Mouse (Mus musculus) neural tube, embryonic 13.5 days (tissue): ENCODE measurements around the gene Fkbp6. TPM values are rescaled to one million over a fixed set of nuclear protein-coding genes. Genes with fewer than 3 reads are reported as not detected.

Experiments used
- ATAC-seq: fragments of 200-750 bp; cut with Nextera tagmentation; 2 replicates; pipeline ENCODE4 v1.8.0; 2017; ENCODE audit warnings: low read depth, mild to moderate bottlenecking, moderate TSS enrichment, moderate library complexity
- H3K27ac ChIP-seq: fragments of 300-500 bp; sonication (generic); replicated peaks from 2 replicates; pipeline ENCODE4 v1.5.1; 2015; ENCODE audit warnings: moderate library complexity, mild to moderate bottlenecking, inconsistent platforms
- H3K27me3 ChIP-seq: fragments of 300-500 bp; sonication (generic); 2 replicates; pipeline ENCODE4 v1.6.1; 2015; ENCODE audit warnings: mild to moderate bottlenecking, inconsistent platforms
- H3K36me3 ChIP-seq: fragments of 300-500 bp; sonication (generic); 2 replicates; pipeline ENCODE4 v1.6.1; 2015; ENCODE audit warnings: mild to moderate bottlenecking, inconsistent platforms
- H3K4me1 ChIP-seq: fragments of 300-500 bp; sonication (generic); replicated peaks from 2 replicates; pipeline ENCODE4 v1.6.1; 2015; ENCODE audit warnings: inconsistent platforms
- H3K4me2 ChIP-seq: fragments of 300-500 bp; sonication (generic); 2 replicates; pipeline ENCODE4 v1.6.1; 2015; ENCODE audit warnings: inconsistent platforms, mild to moderate bottlenecking, moderate library complexity
- H3K4me3 ChIP-seq: fragments of 300-500 bp; sonication (generic); 2 replicates; pipeline ENCODE4 v1.5.1; 2015; ENCODE audit warnings: mild to moderate bottlenecking, inconsistent platforms
- H3K9ac ChIP-seq: fragments of 300-500 bp; sonication (generic); 2 replicates; pipeline ENCODE4 v1.6.1; 2015; ENCODE audit warnings: moderate library complexity, mild to moderate bottlenecking, inconsistent platforms
- H3K9me3 ChIP-seq: fragments of 300-500 bp; sonication (generic); 2 replicates; pipeline ENCODE4 v1.6.1; 2016; ENCODE audit warnings: inconsistent platforms
- WGBS: fragments of 180-500 bp; shearing (Covaris S2); methylation state at CpG from one replicate; pipeline ENCODE4 v1.1.7; 2015; 5-methylcytosine and 5-hydroxymethylcytosine counted together
- polyA plus RNA-seq: library from polyadenylated mRNA; unstranded; fragments of >200 nt; fragmentation: Nextera tagmentation; extraction: Ambion mirVana; gene quantifications from 2 replicates; pipeline ENCODE4 v1.2.1, GENCODE M21; 2015

Gene Fkbp6
- polyA plus RNA-seq, 1 experiment from 2014 or later = 0.15 TPM

DNA sequence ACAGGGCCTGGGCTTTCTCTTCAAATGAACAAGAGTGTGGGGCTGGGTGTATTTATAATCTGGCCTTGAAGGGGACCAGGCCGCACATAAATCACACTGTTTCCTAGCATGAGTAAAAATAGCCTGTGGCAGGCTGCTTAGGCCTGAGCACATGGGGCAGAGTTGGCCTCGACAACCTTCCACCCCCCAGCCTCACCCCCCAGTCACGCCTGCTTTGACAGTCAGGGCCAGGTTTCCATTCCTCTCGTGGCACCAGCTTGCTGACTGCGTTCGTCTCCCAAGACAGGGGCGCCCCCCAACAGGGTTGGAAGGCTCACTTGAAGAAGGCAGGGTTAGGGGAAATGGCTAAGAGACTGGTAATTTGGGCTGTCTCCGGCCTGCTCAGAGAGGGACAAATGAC is 80.4 kb downstream of the Fkbp6 start:
- Histone ChIP-seq H3K4me3 (no peak overlapping the region), H3K9ac (no peak overlapping the region), H3K4me2 (no peak overlapping the region), H3K9me3 (no peaks in the 10 kb centered on the region), H3K36me3 (no peaks in the 10 kb centered on the region), H3K27ac (no peak overlapping the region), H3K4me1 (peaks cover 18% of the 10 kb centered on the region), H3K27me3 (no peaks in the 10 kb centered on the region)
- 75% methylated on average over 8 of the region's 8 CpGs for WGBS
- ATAC-seq = no peak

DNA sequence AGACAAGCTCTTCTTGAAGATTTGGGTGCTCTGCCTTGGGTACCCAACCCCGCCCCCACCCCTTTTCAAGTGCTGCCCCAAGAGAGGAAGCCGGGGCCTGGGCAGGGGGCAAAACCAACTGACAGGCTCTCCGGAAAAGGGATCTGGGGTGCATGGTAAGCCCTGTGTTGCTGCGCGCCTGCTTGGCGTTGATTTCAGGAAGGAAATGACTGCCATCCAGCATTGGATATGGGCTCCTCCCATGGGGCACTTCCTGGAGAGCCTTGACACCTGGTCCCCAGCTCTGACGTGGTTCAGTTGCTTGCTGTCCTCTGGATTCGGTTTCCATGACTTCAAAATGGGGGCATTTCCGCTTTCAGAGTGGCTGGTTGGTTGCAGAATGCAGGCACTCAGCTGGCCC is 85.3 kb downstream of the Fkbp6 start:
- H3K4me2 ChIP-seq = peak overlapping the region; percentile 38
- ATAC-seq = peak; percentile 64

DNA sequence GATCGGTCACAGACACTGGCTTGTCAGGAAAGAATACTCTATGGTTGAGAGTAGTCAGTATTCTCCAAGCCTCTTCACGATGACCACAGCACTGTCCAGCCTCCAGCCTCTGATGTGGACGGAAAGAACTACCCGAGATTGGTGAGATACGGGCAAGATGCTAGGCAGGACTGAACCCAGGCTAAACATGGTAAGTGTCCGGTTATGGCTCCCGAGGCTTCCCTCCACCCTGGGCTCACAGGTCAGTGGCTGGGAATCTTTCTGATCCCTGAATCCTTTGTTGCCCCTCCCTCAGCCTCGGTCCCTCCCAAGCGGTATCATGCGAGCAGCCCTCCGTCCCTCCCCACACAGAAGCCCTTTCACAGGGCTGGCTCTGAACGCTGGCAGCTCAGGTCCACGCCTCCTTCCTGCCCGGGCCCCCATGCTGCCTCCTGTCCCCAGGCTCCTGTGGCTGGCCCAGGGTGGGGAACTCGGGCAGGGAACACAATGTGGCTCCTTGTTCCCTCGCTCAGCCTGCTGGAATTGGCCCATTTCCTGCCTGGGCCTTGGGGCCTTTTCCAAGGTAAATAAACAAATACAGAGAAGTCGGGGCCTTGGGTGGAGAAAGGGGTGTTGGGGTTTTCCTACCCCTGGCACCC is 85.9 kb downstream of the Fkbp6 start:
- 20% methylated on average over 17 of the region's 17 CpGs for WGBS
- H3K4me1 ChIP-seq = peaks cover 29% of the 10 kb centered on the region
- no peaks in the 10 kb centered on the region for H3K9me3 ChIP-seq
- 0 out of 2 replicates have a peak overlapping the region, but pooled peaks have one; percentile 5 for H3K9ac ChIP-seq
- no peaks in the 10 kb centered on the region for H3K36me3 ChIP-seq
- peak overlapping the region; percentile 78 for H3K27ac ChIP-seq
- peak; percentile 94 for ATAC-seq
- peak overlapping the region; percentile 38 for H3K4me2 ChIP-seq
- H3K27me3 ChIP-seq = no peaks in the 10 kb centered on the region
- no peak overlapping the region for H3K4me3 ChIP-seq

More for the DNA sequence above, 85.3 kb downstream of the Fkbp6 start:
- Histone ChIP-seq H3K9ac (no peak overlapping the region), H3K9me3 (no peaks in the 10 kb centered on the region), H3K27me3 (no peaks in the 10 kb centered on the region), H3K4me3 (no peak overlapping the region), H3K36me3 (no peaks in the 10 kb centered on the region), H3K4me1 (peaks cover 26% of the 10 kb centered on the region), H3K27ac (peak overlapping the region; percentile 78)
- WGBS = 47% methylated on average over 9 of the region's 9 CpGs

DNA sequence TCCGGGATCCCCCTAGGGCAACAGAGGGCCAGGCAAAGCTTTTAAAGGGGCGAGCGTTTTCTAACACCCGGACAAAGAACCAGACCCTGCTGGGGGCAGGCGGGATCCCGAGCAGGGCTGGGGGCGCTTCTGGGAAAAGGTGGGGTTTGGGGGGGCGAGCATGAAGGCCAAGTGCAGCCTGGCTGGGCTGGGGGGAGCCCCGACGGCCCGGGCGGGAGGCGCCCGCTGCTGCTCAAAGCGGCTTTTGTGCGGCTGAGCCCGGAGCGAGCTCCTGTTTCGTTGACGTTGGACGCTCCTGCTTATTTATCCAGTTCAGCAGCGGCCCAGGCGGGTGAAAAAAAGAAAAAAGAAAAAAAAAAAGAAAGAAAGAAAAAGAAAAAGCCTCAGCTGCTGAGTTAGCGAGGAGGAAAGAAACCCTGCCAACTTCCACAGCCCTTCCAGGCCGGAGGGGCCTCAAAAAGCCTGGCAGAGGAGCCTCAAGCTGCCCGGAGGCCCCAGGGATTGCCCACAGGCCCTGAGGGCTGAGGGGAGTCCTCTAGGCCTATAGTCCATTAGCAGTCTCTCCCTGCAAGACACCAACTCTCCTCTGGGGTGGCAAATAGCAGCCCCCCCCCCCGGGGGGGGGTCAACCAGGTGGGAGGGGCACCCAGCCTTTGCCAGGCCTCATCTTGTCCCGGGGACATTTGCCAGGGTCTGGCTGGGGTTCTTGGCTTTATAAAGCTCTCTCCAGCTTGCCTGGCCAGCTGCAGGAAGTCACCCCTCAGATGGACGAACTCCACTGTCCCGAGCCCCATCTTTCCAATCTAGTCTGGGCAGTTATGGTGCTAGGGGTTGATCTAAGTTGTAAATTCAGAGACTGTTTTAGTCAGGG is 91.3 kb downstream of the Fkbp6 start:
- H3K4me3 ChIP-seq = peak overlapping the region; percentile 21
- no peaks in the 10 kb centered on the region for H3K9me3 ChIP-seq
- peak overlapping the region; percentile 92 for H3K27ac ChIP-seq
- peak overlapping the region; percentile 66 for H3K9ac ChIP-seq
- H3K4me2 ChIP-seq = peak overlapping the region; percentile 47
- no peaks in the 10 kb centered on the region for H3K27me3 ChIP-seq
- H3K4me1 ChIP-seq = peaks cover 33% of the 10 kb centered on the region
- WGBS = 12% methylated on average over 30 of the region's 30 CpGs
- ATAC-seq = peak; percentile 23; the same call in 1 of the 2 replicates
- no peaks in the 10 kb centered on the region for H3K36me3 ChIP-seq

DNA sequence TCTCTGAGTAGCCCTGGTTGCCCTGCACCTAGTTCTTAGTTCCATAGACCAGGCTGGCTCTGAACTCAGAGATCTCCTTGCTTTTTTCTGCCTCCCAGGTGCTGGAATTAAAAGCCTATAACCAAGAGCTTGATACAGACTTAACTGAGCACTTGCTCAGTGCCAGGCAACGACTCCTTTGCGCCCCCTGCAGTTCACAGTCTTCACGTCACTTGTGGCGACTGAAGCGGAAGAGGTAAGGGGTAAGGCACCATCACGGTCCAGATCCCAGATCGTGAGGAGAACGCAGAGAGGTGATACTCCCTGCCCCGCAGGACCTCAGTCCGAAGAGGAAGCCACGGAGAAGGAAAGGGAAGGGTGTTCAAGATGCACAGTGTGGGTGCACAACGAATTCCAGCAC is 92.3 kb downstream of the Fkbp6 start:
- WGBS = 84% methylated on average over 12 of the region's 12 CpGs
- peak overlapping the region; percentile 92 for H3K27ac ChIP-seq
- no peaks in the 10 kb centered on the region for H3K36me3 ChIP-seq
- no peak for ATAC-seq
- H3K9ac ChIP-seq = no peak overlapping the region
- peaks cover 41% of the 10 kb centered on the region for H3K4me1 ChIP-seq
- H3K4me2 ChIP-seq = no peak overlapping the region
- H3K4me3 ChIP-seq = no peak overlapping the region
- H3K9me3 ChIP-seq = no peaks in the 10 kb centered on the region
- H3K27me3 ChIP-seq = no peaks in the 10 kb centered on the region

DNA sequence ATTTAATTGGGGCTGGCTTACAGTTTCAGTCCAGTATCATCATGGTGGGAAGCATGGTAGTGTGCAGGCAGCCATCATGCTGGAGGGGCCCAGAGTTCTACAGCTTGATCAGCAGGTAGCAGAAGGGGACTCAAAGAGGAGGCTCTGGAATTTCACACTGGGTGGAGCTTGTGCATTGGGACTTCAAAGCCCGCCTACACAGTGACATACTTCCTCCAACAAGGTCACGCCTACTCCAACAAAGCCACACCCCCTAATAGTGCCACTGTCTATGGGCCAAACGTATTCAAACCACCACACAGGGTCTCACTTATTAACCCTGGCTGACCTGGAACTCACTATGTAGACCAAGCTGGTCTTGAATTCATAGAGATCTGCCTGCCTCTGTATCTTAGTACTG is 93.7 kb downstream of the Fkbp6 start:
- H3K9me3 ChIP-seq = no peaks in the 10 kb centered on the region
- peaks cover 54% of the 10 kb centered on the region for H3K4me1 ChIP-seq
- H3K4me3 ChIP-seq = no peak overlapping the region
- 86% methylated on average over 3 of the region's 3 CpGs for WGBS
- H3K4me2 ChIP-seq = no peak overlapping the region
- no peak for ATAC-seq
- no peak overlapping the region for H3K27ac ChIP-seq
- no peaks in the 10 kb centered on the region for H3K27me3 ChIP-seq
- H3K9ac ChIP-seq = no peak overlapping the region
- H3K36me3 ChIP-seq = no peaks in the 10 kb centered on the region

DNA sequence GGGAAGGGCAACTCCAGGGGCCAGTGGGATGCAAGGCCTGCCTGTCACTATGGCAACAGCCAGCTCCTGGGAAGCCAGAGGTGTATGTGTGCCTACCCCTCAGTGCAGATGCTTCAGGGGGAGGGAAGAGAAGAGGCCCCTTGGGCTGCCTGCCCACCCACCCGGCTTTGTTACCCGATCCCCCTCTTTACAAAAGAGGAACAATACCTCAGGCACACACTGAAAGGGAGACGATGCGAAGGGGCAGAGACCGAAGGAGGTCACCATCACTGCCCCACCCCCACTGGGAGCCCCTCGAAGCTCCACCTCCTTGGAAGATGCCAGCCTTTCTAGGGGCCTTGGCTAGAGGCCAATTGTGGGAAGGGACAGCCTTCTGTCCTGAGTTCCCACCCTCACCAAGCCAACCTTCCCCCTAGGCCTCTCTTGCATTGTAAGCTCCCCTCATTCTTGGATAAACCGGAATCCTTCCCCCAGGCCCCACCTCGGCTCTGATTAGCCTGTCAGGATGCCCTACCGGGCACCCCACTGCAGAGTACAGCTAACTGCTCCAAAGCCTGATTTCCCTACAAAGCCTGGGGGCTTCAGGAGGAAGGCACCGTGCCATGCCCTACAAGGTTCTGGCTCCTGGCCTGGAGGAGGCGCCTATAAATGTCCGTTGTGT is 96.0 kb downstream of the Fkbp6 start:
- peaks cover 61% of the 10 kb centered on the region for H3K4me1 ChIP-seq
- H3K27ac ChIP-seq = peak overlapping the region; percentile 80
- peak overlapping the region; percentile 13; the same call in 1 of the 2 replicates for H3K9ac ChIP-seq
- no peak overlapping the region for H3K4me3 ChIP-seq
- ATAC-seq = peak; percentile 74
- 2% methylated on average over 12 of the region's 12 CpGs for WGBS
- peaks cover 14% of the 10 kb centered on the region for H3K27me3 ChIP-seq
- no peaks in the 10 kb centered on the region for H3K36me3 ChIP-seq
- H3K4me2 ChIP-seq = 0 out of 2 replicates have a peak overlapping the region, but pooled peaks have one; percentile 5
- no peaks in the 10 kb centered on the region for H3K9me3 ChIP-seq

DNA sequence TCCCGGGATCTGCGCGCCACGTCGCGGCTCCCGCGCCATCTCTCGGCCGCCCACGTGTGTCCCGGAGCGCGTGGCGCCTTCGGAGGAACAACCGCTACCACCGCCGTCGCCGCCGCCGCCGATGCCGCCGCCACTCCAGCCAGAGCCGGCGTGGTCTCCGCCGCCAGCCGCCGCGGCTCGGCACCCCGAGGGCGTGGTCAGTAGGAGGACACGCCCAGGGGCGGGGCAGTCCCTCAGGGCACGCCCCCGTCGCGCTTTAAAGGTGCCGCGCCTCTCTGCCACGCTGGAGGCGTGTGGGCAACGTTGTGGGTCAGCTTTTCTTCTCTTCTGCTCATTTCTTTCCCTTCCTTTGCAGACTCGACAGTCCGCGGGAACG is 98.8 kb downstream of the Fkbp6 start, which contains the start of gene Fzd9:
Gene Fzd9 (minus strand): TSS at position 152 of the 376 bp plus-strand sequence.
- H3K9ac ChIP-seq = peak within 1 kb of the TSS; percentile 74
- peak within 1 kb of the TSS; percentile 96 for H3K4me2 ChIP-seq
- no peak within 1 kb of the TSS; the same call in 1 of the 2 replicates for H3K27ac ChIP-seq
- H3K4me3 ChIP-seq = peak within 1 kb of the TSS; percentile 62
- H3K36me3 ChIP-seq = peaks cover 14% of the 10 kb centered on the region
- ATAC-seq = peak; percentile 81
- H3K27me3 ChIP-seq = peaks cover 15% of the 10 kb centered on the region
- H3K9me3 ChIP-seq = no peaks in the 10 kb centered on the region
- H3K4me1 ChIP-seq = peaks cover 75% of the 10 kb centered on the region
- WGBS = under 1% methylated on average over 50 of the region's 51 CpGs

DNA sequence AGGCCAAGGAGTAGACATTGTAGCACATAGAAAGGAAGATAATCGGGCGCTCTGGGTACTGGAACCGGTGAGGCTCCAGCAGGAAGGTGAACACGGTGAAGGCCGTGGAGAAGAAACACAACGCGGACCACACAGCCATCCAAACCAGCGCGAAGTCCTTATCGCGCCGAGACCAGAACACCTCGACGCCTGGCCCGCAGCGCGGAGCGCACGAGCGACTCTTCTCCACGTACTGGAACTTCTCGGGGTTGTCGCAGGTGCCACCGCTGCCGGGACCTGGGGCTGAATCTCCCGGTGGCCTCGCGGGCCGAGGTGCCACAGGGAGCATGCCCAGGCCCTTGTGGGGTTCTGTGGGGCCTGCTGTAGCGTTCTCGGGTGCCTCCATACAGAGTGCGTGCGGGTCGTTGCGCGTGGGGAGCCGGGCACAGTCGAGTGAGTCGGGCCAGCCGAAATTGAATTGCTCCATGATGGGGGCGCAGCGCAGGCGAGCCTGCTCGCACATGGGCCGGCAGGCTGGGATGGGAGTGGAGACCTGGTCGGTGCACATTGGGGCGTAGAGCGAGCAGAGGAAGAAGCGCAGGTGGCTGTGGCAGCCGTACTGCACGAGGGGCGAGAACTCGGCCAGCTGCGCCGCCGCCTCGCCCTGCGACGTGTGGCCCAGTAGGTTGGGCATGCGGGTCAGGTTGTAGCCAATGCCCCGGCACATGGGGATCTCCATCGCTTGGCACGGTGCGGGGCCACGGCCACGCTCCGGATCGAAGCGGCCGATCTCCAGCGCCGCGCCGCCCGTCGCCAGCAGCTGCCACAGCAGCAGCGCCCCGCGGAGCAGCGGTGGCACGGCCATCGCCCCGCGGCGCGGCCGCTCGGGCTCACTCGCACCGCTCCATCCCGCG is 99.4 kb downstream of the Fkbp6 start:
- peaks cover 15% of the 10 kb centered on the region for H3K27me3 ChIP-seq
- H3K4me2 ChIP-seq = peak overlapping the region; percentile 96
- WGBS = 2% methylated on average over 71 of the region's 92 CpGs
- peaks cover 75% of the 10 kb centered on the region for H3K4me1 ChIP-seq
- peak overlapping the region; percentile 74 for H3K9ac ChIP-seq
- H3K36me3 ChIP-seq = peaks cover 20% of the 10 kb centered on the region
- no peak overlapping the region; the same call in 1 of the 2 replicates for H3K27ac ChIP-seq
- no peaks in the 10 kb centered on the region for H3K9me3 ChIP-seq
- peak overlapping the region; percentile 62 for H3K4me3 ChIP-seq
- peak; percentile 47 for ATAC-seq

DNA sequence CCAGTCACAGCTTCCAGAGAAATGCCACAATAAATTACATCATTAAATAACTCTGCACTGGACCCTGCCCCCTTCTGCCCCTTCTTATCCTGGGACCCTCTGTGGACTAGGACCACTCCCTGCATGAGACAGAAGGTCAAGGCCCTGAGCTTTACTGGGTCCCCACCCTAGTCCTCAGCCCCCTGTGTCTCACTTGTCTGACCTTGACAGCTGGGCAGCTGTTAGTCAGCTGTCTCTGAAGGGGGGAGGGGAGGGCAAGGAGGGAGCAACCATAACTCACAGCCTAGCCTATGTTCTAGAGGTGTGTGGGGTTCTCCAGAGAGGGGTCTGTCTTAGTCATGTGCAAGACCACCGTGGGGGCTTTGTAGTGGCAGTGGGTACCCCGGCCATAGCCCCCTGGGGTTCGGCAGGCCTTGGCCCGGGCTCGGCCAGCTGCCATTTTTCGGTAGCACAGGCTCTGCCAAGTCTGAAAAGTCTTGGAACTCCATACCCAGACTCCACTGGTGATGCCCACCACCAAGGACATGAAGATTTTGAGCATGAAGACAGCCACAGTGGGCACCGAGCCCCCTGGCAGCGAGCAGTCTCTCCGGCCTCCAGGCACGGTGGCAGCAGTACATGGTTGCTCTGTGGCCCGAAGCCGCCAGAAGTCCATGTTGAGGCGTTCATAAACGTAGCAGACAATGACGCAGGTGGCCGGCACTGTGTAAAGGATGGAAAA is 100.7 kb downstream of the Fkbp6 start:
- no peak for ATAC-seq
- Histone ChIP-seq H3K9me3 (no peaks in the 10 kb centered on the region), H3K4me3 (peak overlapping the region; percentile 62), H3K4me1 (peaks cover 71% of the 10 kb centered on the region), H3K4me2 (peak overlapping the region; percentile 96), H3K27ac (no peak overlapping the region), H3K27me3 (peaks cover 15% of the 10 kb centered on the region), H3K36me3 (peaks cover 33% of the 10 kb centered on the region), H3K9ac (peak overlapping the region; percentile 74; the same call in 1 of the 2 replicates)
- WGBS = 66% methylated on average over 16 of the region's 16 CpGs
